Mouse (Mus musculus): Measurements from ENCODE around the gene Gm20388. TPM values are rescaled to one million over a fixed set of nuclear protein-coding genes. Genes with fewer than 3 reads are reported as not detected.

Gm20388 gene
- polyA plus RNA-seq, 1 experiment from 2014 or later, result not detected

DNA sequence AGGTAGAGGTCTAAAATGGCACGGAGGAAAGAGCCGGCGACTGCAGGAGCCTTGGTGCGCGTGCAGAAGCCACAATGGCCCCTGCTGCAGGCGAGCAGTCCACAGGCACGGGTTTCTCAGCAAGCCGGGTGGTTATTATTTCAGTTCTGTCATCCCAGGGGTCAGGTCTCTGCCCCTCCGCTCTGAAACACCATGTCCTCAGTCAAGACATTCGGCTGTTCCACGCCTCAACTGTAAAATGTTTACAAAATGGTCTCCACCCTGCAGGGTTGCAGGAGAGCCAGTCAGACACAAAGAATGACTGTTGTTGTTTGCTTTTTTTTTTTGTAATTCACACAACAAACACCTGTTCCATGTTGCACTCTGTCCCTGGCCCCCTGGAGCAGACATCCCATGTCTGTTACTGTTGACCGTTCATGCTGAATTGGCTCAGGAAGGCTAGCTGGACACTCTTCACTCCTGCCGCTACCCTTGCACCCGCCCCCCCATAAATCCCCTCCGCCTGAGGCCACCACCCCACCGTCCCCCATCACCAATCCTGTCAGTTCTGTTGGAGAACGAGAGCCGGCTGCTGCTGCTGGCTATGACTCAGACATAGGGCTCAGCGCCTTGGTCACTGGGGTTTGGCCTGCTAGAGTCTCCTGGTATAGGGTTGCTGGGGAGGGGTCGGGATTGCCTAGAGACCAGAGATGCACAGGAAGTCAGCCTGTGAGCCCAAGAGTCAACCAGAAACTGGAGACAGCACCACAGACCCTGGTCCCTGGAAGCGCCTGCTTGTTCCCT lies 350.9 kb downstream of the Gm20388 start:
- Histone ChIP-seq H3K4me3 (ENCODE audit: low read length) (no peak overlapping the region), H3K9me3 (ENCODE audit: control insufficient read depth, low read length) (no peaks in the 10 kb centered on the region), H3K4me1 (ENCODE audit: control insufficient read depth, insufficient read depth, low read length) (peaks cover 72% of the 10 kb centered on the region), H3K27ac (ENCODE audit: low read depth, low read length) (peak overlapping the region; percentile 60), H3K36me3 (ENCODE audit: control insufficient read depth, insufficient read depth, low read length) (no peaks in the 10 kb centered on the region), H3K27me3 (ENCODE audit: control insufficient read depth, insufficient read depth, low read length) (peaks cover 3% of the 10 kb centered on the region; the same call in 1 of the 2 replicates), H3K9ac (ENCODE audit: low read depth, low read length) (no peak overlapping the region), H3K4me2 (replicated peaks; ENCODE audit: low read depth, low read length) (peak overlapping the region; percentile 8)
- 12% methylated on average over 21 of the region's 21 CpGs for WGBS
- ATAC-seq (ENCODE audit: low FRiP score, low TSS enrichment), result peak; percentile 44

DNA sequence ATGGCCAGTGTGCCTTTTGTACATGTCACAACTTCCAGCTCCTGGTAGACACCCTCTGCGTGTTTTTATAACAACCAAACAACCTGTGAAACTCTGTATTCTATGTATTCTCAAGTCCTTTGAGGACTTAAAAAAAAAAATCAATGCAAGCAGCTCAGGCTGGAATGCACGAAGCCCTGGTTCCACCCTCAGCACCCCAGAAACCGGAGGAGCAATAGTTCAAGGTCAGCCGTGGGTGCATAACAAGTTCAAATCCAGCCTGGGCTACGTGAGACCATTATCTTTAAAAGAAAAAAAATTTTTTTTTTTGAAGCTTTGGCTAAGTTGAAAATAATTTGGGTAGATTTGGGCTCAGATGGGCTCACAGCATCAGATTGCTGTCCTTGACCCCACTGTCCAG lies 353.2 kb downstream of the Gm20388 start:
- Histone ChIP-seq H3K4me1 (ENCODE audit: control insufficient read depth, insufficient read depth, low read length) (peaks cover 86% of the 10 kb centered on the region), H3K9me3 (ENCODE audit: control insufficient read depth, low read length) (no peaks in the 10 kb centered on the region), H3K4me2 (replicated peaks; ENCODE audit: low read depth, low read length) (no peak overlapping the region), H3K9ac (ENCODE audit: low read depth, low read length) (no peak overlapping the region), H3K27ac (ENCODE audit: low read depth, low read length) (peak overlapping the region; percentile 24; the same call in 1 of the 2 replicates), H3K27me3 (ENCODE audit: control insufficient read depth, insufficient read depth, low read length) (peaks cover 3% of the 10 kb centered on the region; the same call in 1 of the 2 replicates), H3K36me3 (ENCODE audit: control insufficient read depth, insufficient read depth, low read length) (no peaks in the 10 kb centered on the region), H3K4me3 (ENCODE audit: low read length) (no peak overlapping the region)
- WGBS, result 76% methylated on average over 5 of the region's 5 CpGs
- no peak for ATAC-seq (ENCODE audit: low FRiP score, low TSS enrichment)

- Histone ChIP-seq H3K27ac (ENCODE audit: low read depth, low read length) (peak overlapping the region; percentile 68; the same call in 1 of the 2 replicates), H3K9me3 (ENCODE audit: control insufficient read depth, low read length) (no peaks in the 10 kb centered on the region), H3K9ac (ENCODE audit: low read depth, low read length) (no peak overlapping the region), H3K4me1 (ENCODE audit: control insufficient read depth, insufficient read depth, low read length) (peaks cover 90% of the 10 kb centered on the region), H3K36me3 (ENCODE audit: control insufficient read depth, insufficient read depth, low read length) (no peaks in the 10 kb centered on the region), H3K27me3 (ENCODE audit: control insufficient read depth, insufficient read depth, low read length) (peaks cover 3% of the 10 kb centered on the region; the same call in 1 of the 2 replicates), H3K4me2 (replicated peaks; ENCODE audit: low read depth, low read length) (peak overlapping the region; percentile 30), H3K4me3 (ENCODE audit: low read length) (no peak overlapping the region)
- no peak; the same call in 1 of the 2 replicates for ATAC-seq (ENCODE audit: low FRiP score, low TSS enrichment)
- WGBS, result 13% methylated on average over 13 of the region's 13 CpGs
Observed at GRCm38 (mm10) chr8:120264388-120264943, 353.8 kb downstream of the Gm20388 start.

DNA sequence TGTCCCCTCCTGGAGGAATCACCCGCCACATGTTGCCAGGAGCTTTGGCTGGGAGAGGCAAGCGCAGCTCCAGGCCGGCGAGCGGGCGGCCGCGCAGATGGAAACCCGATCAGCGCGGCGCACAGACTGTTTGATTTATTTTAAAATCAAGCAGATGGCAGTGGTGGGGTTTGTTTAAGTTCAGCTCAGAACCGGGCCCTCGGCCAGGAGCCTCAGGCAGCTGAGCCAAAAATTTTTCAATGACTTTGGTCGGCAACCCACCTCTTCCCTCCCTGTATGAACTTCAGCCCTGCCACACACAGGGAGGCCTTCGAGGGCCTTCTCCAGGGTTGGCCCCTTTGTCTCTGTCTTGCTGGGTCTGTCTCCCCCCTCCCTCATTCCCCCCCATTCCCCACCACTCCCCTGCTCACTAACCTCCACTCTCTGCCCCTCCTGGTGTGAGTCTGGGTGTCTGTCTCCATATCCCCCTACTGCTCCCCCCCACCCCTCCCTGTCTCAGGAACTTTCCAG lies 354.4 kb downstream of the Gm20388 start:
- no peak overlapping the region for H3K4me3 ChIP-seq (ENCODE audit: low read length)

GRCm38 (mm10) chr8:120265471-120265870 lies 354.8 kb downstream of the Gm20388 start:
- peaks cover 3% of the 10 kb centered on the region; the same call in 1 of the 2 replicates for H3K27me3 ChIP-seq (ENCODE audit: control insufficient read depth, insufficient read depth, low read length)
- no peak overlapping the region for H3K9ac ChIP-seq (ENCODE audit: low read depth, low read length)
- WGBS, result 4% methylated on average over 4 of the region's 4 CpGs
- peaks cover 84% of the 10 kb centered on the region for H3K4me1 ChIP-seq (ENCODE audit: control insufficient read depth, insufficient read depth, low read length)
- peak; percentile 58 for ATAC-seq (ENCODE audit: low FRiP score, low TSS enrichment)
- no peak overlapping the region; the same call in 1 of the 2 replicates for H3K4me2 ChIP-seq (replicated peaks; ENCODE audit: low read depth, low read length)
- no peaks in the 10 kb centered on the region for H3K9me3 ChIP-seq (ENCODE audit: control insufficient read depth, low read length)
- no peak overlapping the region for H3K4me3 ChIP-seq (ENCODE audit: low read length)
- no peaks in the 10 kb centered on the region for H3K36me3 ChIP-seq (ENCODE audit: control insufficient read depth, insufficient read depth, low read length)
- H3K27ac ChIP-seq (ENCODE audit: low read depth, low read length), result peak overlapping the region; percentile 68; the same call in 1 of the 2 replicates

More for the DNA sequence above, 354.4 kb downstream of the Gm20388 start:
- H3K4me1 ChIP-seq (ENCODE audit: control insufficient read depth, insufficient read depth, low read length), result peaks cover 86% of the 10 kb centered on the region
- no peak overlapping the region for H3K9ac ChIP-seq (ENCODE audit: low read depth, low read length)
- H3K27ac ChIP-seq (ENCODE audit: low read depth, low read length), result peak overlapping the region; percentile 68; the same call in 1 of the 2 replicates
- ATAC-seq (ENCODE audit: low FRiP score, low TSS enrichment), result peak; percentile 48
- 2% methylated on average over 16 of the region's 16 CpGs for WGBS
- H3K9me3 ChIP-seq (ENCODE audit: control insufficient read depth, low read length), result no peaks in the 10 kb centered on the region
- H3K27me3 ChIP-seq (ENCODE audit: control insufficient read depth, insufficient read depth, low read length), result peaks cover 3% of the 10 kb centered on the region; the same call in 1 of the 2 replicates
- no peaks in the 10 kb centered on the region for H3K36me3 ChIP-seq (ENCODE audit: control insufficient read depth, insufficient read depth, low read length)
- H3K4me2 ChIP-seq (replicated peaks; ENCODE audit: low read depth, low read length), result peak overlapping the region; percentile 30

DNA sequence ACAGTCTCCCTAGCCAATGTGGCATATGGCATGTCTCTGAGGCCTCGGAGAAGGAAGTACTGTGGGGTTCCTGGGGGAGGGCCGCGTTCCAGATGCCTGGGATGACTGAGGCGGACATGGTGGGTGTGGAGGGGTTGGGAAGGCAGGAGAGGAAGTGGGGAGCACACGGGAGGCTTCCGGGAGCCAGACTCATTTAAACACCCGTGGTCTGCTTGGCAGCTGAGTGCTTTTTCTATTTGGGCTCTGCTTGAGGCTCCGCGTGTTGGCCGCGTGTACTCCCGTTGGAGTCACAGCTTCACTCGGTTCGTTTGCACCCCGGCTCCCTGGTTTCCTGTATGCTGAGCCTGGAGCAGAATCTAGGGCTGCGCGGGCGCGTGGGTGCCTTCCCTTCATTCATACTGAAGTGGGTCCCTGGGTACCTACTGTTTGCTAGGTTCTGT lies 357.9 kb downstream of the Gm20388 start:
- Histone ChIP-seq H3K27ac (ENCODE audit: low read depth, low read length) (no peak overlapping the region), H3K4me1 (ENCODE audit: control insufficient read depth, insufficient read depth, low read length) (peaks cover 68% of the 10 kb centered on the region), H3K9me3 (ENCODE audit: control insufficient read depth, low read length) (no peaks in the 10 kb centered on the region), H3K36me3 (ENCODE audit: control insufficient read depth, insufficient read depth, low read length) (no peaks in the 10 kb centered on the region), H3K27me3 (ENCODE audit: control insufficient read depth, insufficient read depth, low read length) (no peaks in the 10 kb centered on the region), H3K9ac (ENCODE audit: low read depth, low read length) (peak overlapping the region; percentile 0; the same call in 1 of the 2 replicates), H3K4me3 (ENCODE audit: low read length) (no peak overlapping the region), H3K4me2 (replicated peaks; ENCODE audit: low read depth, low read length) (no peak overlapping the region)
- 49% methylated on average over 19 of the region's 19 CpGs for WGBS
- ATAC-seq (ENCODE audit: low FRiP score, low TSS enrichment), result no peak

- ATAC-seq (ENCODE audit: low FRiP score, low TSS enrichment), result no peak
- H3K4me2 ChIP-seq (replicated peaks; ENCODE audit: low read depth, low read length), result no peak overlapping the region
- 0 out of 2 replicates have a peak overlapping the region, but pooled peaks have one; percentile 4 for H3K9ac ChIP-seq (ENCODE audit: low read depth, low read length)
- 67% methylated on average over 13 of the region's 13 CpGs for WGBS
- H3K4me3 ChIP-seq (ENCODE audit: low read length), result no peak overlapping the region
- H3K9me3 ChIP-seq (ENCODE audit: control insufficient read depth, low read length), result no peaks in the 10 kb centered on the region
- H3K27me3 ChIP-seq (ENCODE audit: control insufficient read depth, insufficient read depth, low read length), result no peaks in the 10 kb centered on the region
- no peak overlapping the region for H3K27ac ChIP-seq (ENCODE audit: low read depth, low read length)
- H3K4me1 ChIP-seq (ENCODE audit: control insufficient read depth, insufficient read depth, low read length), result peaks cover 65% of the 10 kb centered on the region
- H3K36me3 ChIP-seq (ENCODE audit: control insufficient read depth, insufficient read depth, low read length), result no peaks in the 10 kb centered on the region
Observed at GRCm38 (mm10) chr8:120270449-120270848, 359.8 kb downstream of the Gm20388 start.

GRCm38 (mm10) chr8:120273430-120273829 lies 362.8 kb downstream of the Gm20388 start:
- H3K4me2 ChIP-seq (replicated peaks; ENCODE audit: low read depth, low read length), result no peak overlapping the region
- no peaks in the 10 kb centered on the region for H3K27me3 ChIP-seq (ENCODE audit: control insufficient read depth, insufficient read depth, low read length)
- no peak overlapping the region for H3K9ac ChIP-seq (ENCODE audit: low read depth, low read length)
- no peak for ATAC-seq (ENCODE audit: low FRiP score, low TSS enrichment)
- H3K27ac ChIP-seq (ENCODE audit: low read depth, low read length), result no peak overlapping the region
- no peaks in the 10 kb centered on the region for H3K9me3 ChIP-seq (ENCODE audit: control insufficient read depth, low read length)
- no peaks in the 10 kb centered on the region for H3K36me3 ChIP-seq (ENCODE audit: control insufficient read depth, insufficient read depth, low read length)
- H3K4me1 ChIP-seq (ENCODE audit: control insufficient read depth, insufficient read depth, low read length), result peaks cover 66% of the 10 kb centered on the region
- no peak overlapping the region for H3K4me3 ChIP-seq (ENCODE audit: low read length)
- WGBS, result 71% methylated on average over 4 of the region's 4 CpGs
